Mouse (Mus musculus): ENCODE results near the gene Hivep2. TPM values are rescaled to one million over a fixed set of nuclear protein-coding genes. Genes with fewer than 3 reads are reported as not detected.

The Hivep2 gene
- polyA plus RNA-seq, 1 experiment, result 6.3 TPM

DNA sequence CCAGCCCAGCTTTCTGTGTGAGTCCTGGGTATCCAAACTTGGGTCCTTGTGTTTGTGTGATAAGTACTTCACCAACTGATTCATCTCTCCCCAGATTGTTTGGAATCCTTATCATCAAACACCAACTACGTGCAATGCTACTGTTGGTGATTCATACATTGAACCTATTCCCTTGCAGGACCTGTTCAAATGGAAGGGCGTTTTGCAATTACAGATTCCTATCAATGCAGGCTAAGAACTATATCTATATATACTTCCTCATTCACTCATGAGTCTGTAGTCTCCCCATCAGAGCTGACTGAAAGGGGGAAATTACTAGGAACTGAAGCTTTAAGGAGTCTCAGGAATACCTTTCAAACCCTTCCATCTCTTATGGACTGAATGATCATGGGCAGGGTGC lies 24.5 kb upstream of the Hivep2 start:
- no peak overlapping the region for H3K4me3 ChIP-seq (replicated peaks; ENCODE audit: control insufficient read depth, low read depth, low read length)
- 28% methylated on average over 2 of the region's 2 CpGs for WGBS
- H3K27ac ChIP-seq (ENCODE audit: control insufficient read depth, insufficient read depth, low read depth, low read length, poor library complexity), result no peak overlapping the region
- TF ChIP-seq CTCF (IDR thresholded peaks at IDR 0.05; ENCODE audit: control insufficient read depth, insufficient read depth, low read length) (no peak), POLR2A (IDR thresholded peaks at IDR 0.05; ENCODE audit: borderline replicate concordance, control insufficient read depth, low read depth, low read length) (no peak)
- no peaks in the 10 kb centered on the region for H3K4me1 ChIP-seq (ENCODE audit: control insufficient read depth, insufficient read depth, low read length)

GRCm38 (mm10) chr10:13943706-13944105 lies 22.2 kb upstream of the Hivep2 start:
- Histone ChIP-seq H3K4me1 (ENCODE audit: control insufficient read depth, insufficient read depth, low read length) (no peaks in the 10 kb centered on the region), H3K4me3 (replicated peaks; ENCODE audit: control insufficient read depth, low read depth, low read length) (no peak overlapping the region), H3K27ac (ENCODE audit: control insufficient read depth, insufficient read depth, low read depth, low read length, poor library complexity) (no peak overlapping the region)
- TF ChIP-seq CTCF (IDR thresholded peaks at IDR 0.05; ENCODE audit: control insufficient read depth, insufficient read depth, low read length) (no peak), POLR2A (IDR thresholded peaks at IDR 0.05; ENCODE audit: borderline replicate concordance, control insufficient read depth, low read depth, low read length) (no peak)
- 65% methylated on average over 3 of the region's 3 CpGs for WGBS

DNA sequence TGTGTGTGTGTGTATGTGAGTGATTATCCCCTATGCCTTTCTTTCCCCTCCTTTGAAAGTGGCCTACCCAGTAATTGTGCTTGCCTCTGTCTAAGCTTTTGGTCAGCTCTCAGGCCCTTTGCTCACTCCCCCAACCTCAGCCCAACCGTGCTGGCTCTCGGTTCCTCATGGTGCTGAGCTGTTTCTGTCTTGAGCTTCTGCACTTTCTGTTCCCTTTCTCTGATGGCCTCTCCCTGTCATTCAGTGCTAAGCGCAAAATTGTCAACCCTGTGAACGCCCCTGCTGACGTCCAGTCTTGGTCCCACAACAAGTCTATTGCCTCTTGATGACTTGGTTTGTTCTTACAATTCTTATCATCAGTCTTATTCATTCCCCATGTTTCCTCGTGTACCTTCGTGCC lies 19.4 kb upstream of the Hivep2 start:
- WGBS, result 50% methylated on average over 7 of the region's 7 CpGs
- no peak overlapping the region for H3K27ac ChIP-seq (ENCODE audit: control insufficient read depth, insufficient read depth, low read depth, low read length, poor library complexity)
- no peak overlapping the region for H3K4me3 ChIP-seq (replicated peaks; ENCODE audit: control insufficient read depth, low read depth, low read length)
- TF ChIP-seq POLR2A (IDR thresholded peaks at IDR 0.05; ENCODE audit: borderline replicate concordance, control insufficient read depth, low read depth, low read length) (no peak), CTCF (IDR thresholded peaks at IDR 0.05; ENCODE audit: control insufficient read depth, insufficient read depth, low read length) (no peak)
- no peaks in the 10 kb centered on the region for H3K4me1 ChIP-seq (ENCODE audit: control insufficient read depth, insufficient read depth, low read length)

DNA sequence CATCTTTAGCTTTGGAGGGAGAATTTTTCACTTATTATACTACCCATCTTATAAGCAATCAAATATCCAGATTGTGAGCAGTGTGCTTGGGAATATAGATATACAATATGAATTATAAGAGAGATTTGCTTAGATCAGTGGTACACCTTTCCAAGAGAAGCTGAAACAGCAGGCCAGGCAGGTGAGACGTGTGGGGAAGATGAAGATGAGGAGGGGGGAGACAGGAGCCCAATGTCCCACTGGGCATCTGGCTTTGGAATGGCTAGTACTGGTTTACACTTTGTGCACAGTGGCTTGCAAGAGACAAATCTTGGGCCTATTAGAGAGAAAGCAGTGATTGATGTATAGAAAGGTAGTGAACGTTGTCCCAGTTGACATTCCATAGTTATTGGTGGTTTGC lies 2.9 kb upstream of the Hivep2 start:
- no peaks in the 10 kb centered on the region; the same call in 1 of the 2 replicates for H3K4me1 ChIP-seq (ENCODE audit: control insufficient read depth, insufficient read depth, low read length)
- TF ChIP-seq CTCF (IDR thresholded peaks at IDR 0.05; ENCODE audit: control insufficient read depth, insufficient read depth, low read length), result no peak
- no peak for TF ChIP-seq POLR2A (IDR thresholded peaks at IDR 0.05; ENCODE audit: borderline replicate concordance, control insufficient read depth, low read depth, low read length)
- 88% methylated on average over 2 of the region's 2 CpGs for WGBS
- H3K4me3 ChIP-seq (replicated peaks; ENCODE audit: control insufficient read depth, low read depth, low read length), result no peak overlapping the region
- no peak overlapping the region for H3K27ac ChIP-seq (ENCODE audit: control insufficient read depth, insufficient read depth, low read depth, low read length, poor library complexity)

- 3% methylated on average over 8 of the region's 8 CpGs for WGBS
- peak overlapping the region; percentile 98; the same call in 1 of the 2 replicates for H3K27ac ChIP-seq (ENCODE audit: control insufficient read depth, insufficient read depth, low read depth, low read length, poor library complexity)
- H3K4me3 ChIP-seq (replicated peaks; ENCODE audit: control insufficient read depth, low read depth, low read length), result peak overlapping the region; percentile 70
- TF ChIP-seq CTCF (IDR thresholded peaks at IDR 0.05; ENCODE audit: control insufficient read depth, insufficient read depth, low read length) (no peak), POLR2A (IDR thresholded peaks at IDR 0.05; ENCODE audit: borderline replicate concordance, control insufficient read depth, low read depth, low read length) (no peak)
- H3K4me1 ChIP-seq (ENCODE audit: control insufficient read depth, insufficient read depth, low read length), result no peaks in the 10 kb centered on the region; the same call in 1 of the 2 replicates
Observed at GRCm38 (mm10) chr10:13963908-13964500, 1.9 kb upstream of the Hivep2 start.

GRCm38 (mm10) chr10:13964501-13965281 lies 1.2 kb upstream of the Hivep2 start:
- under 1% methylated on average over 65 of the region's 65 CpGs for WGBS
- H3K27ac ChIP-seq (ENCODE audit: control insufficient read depth, insufficient read depth, low read depth, low read length, poor library complexity), result peak overlapping the region; percentile 98
- H3K4me3 ChIP-seq (replicated peaks; ENCODE audit: control insufficient read depth, low read depth, low read length), result peak overlapping the region; percentile 70
- H3K4me1 ChIP-seq (ENCODE audit: control insufficient read depth, insufficient read depth, low read length), result no peaks in the 10 kb centered on the region; the same call in 1 of the 2 replicates
- TF ChIP-seq CTCF (IDR thresholded peaks at IDR 0.05; ENCODE audit: control insufficient read depth, insufficient read depth, low read length) (no peak), POLR2A (IDR thresholded peaks at IDR 0.05; ENCODE audit: borderline replicate concordance, control insufficient read depth, low read depth, low read length) (peak; percentile 59; the same call in 1 of the 2 replicates)

- Histone ChIP-seq H3K27ac (ENCODE audit: control insufficient read depth, insufficient read depth, low read depth, low read length, poor library complexity) (peak overlapping the region; percentile 98), H3K4me1 (ENCODE audit: control insufficient read depth, insufficient read depth, low read length) (no peaks in the 10 kb centered on the region; the same call in 1 of the 2 replicates)
- WGBS, result under 1% methylated on average over 51 of the region's 54 CpGs
Observed at GRCm38 (mm10) chr10:13965316-13965973, 430 bp upstream of the Hivep2 start.

More at GRCm38 (mm10) chr10:13965316-13965973, 430 bp upstream of the Hivep2 start:
- no peak for TF ChIP-seq CTCF (IDR thresholded peaks at IDR 0.05; ENCODE audit: control insufficient read depth, insufficient read depth, low read length)
- TF ChIP-seq POLR2A (IDR thresholded peaks at IDR 0.05; ENCODE audit: borderline replicate concordance, control insufficient read depth, low read depth, low read length), result peak; percentile 64; the same call in 1 of the 2 replicates
- peak overlapping the region; percentile 70 for H3K4me3 ChIP-seq (replicated peaks; ENCODE audit: control insufficient read depth, low read depth, low read length)
